Mouse (Mus musculus): ENCODE measurements around the gene Terb1. TPM values are rescaled to one million over a fixed set of nuclear protein-coding genes. Genes with fewer than 3 reads are reported as not detected.

Gene Terb1
- polyA plus RNA-seq, 1 experiment from 2014 or later, result 0.46 TPM

- in situ Hi-C loops (cut with MboI; ENCODE audit: low pct_unique_long_range_greater_than_20kb), result loop anchor here (10.0 kb wide), 1 partner anchor 191 kb away; the partner anchor contains the start of gene Tk2
- no peaks in the 10 kb centered on the region for H3K27me3 ChIP-seq
- no peak for TF ChIP-seq CTCF (IDR thresholded peaks at IDR 0.05)
- ATAC-seq, result peak; percentile 94
- peak; percentile 96 for DNase-seq (ENCODE audit: low read depth, low spot score)
- ChIA-PET CTCF (interaction anchor here (3.2 kb wide), 1 partner anchor 92 kb away, joined by 13 read pairs; no protein-coding TSS in a partner anchor), POLR2A (no interaction called here)
These were observed 73.7 kb downstream of the Terb1 start for GRCm38 (mm10) chr8:104436038-104436437.

GRCm38 (mm10) chr8:104434826-104435354, 74.8 kb downstream of the Terb1 start:
- in situ Hi-C loops (cut with MboI; ENCODE audit: low pct_unique_long_range_greater_than_20kb), result loop anchor here (10.0 kb wide), 1 partner anchor 190 kb away; the partner anchor contains the start of gene Tk2
- POLR2A ChIA-PET, result interaction anchor here (0.7 kb wide), 1 partner anchor 15 kb away, joined by 5 read pairs; no protein-coding TSS in a partner anchor
- no peaks in the 10 kb centered on the region for H3K27me3 ChIP-seq
- CTCF ChIA-PET, result interaction anchor here (1.0 to 3.2 kb wide), 5 partner anchors 8 to 100 kb away, joined by 3 to 13 read pairs (median 4); partner anchors contain the start of gene Dync1li2
- ATAC-seq (no peak), DNase-seq (ENCODE audit: low read depth, low spot score) (no peak)
- no peak for TF ChIP-seq CTCF (IDR thresholded peaks at IDR 0.05)

- POLR2A ChIA-PET, result interaction anchor here (0.7 kb wide), 1 partner anchor 15 kb away, joined by 5 read pairs; no protein-coding TSS in a partner anchor
- no peak for ATAC-seq
- TF ChIP-seq CTCF (IDR thresholded peaks at IDR 0.05), result no peak
These were observed 75.4 kb downstream of the Terb1 start for GRCm38 (mm10) chr8:104434275-104434674.

GRCm38 (mm10) chr8:104433191-104433842, 76.4 kb downstream of the Terb1 start:
- TF ChIP-seq CTCF (IDR thresholded peaks at IDR 0.05), result no peak
- ATAC-seq (no peak), DNase-seq (ENCODE audit: low read depth, low spot score) (no peak)
- ChIA-PET POLR2A (no interaction called here), CTCF (interaction anchor here (1.1 to 3.2 kb wide), 6 partner anchors 9 to 89 kb away, joined by 3 to 13 read pairs (median 4); partner anchors contain the start of gene Dync1li2)
- in situ Hi-C loops (cut with MboI; ENCODE audit: low pct_unique_long_range_greater_than_20kb), result loop anchor here (10.0 kb wide), 1 partner anchor 189 kb away; the partner anchor contains the start of gene Tk2
- H3K27me3 ChIP-seq, result no peaks in the 10 kb centered on the region

More at GRCm38 (mm10) chr8:104434275-104434674, 75.4 kb downstream of the Terb1 start:
- CTCF ChIA-PET, result interaction anchor here (1.0 to 3.2 kb wide), 6 partner anchors 9 to 101 kb away, joined by 3 to 13 read pairs (median 4); partner anchors contain the start of gene Dync1li2
- H3K27me3 ChIP-seq, result no peaks in the 10 kb centered on the region
- in situ Hi-C loops (cut with MboI; ENCODE audit: low pct_unique_long_range_greater_than_20kb), result loop anchor here (10.0 kb wide), 1 partner anchor 189 kb away; the partner anchor contains the start of gene Tk2
- DNase-seq (ENCODE audit: low read depth, low spot score), result no peak

- in situ Hi-C loops (cut with MboI; ENCODE audit: low pct_unique_long_range_greater_than_20kb), result loop anchor here (10.0 kb wide), 1 partner anchor 188 kb away; the partner anchor contains the start of gene Tk2
- no peak for ATAC-seq
- POLR2A ChIA-PET, result interaction anchor here (0.5 kb wide), 1 partner anchor 194 kb away, joined by 4 read pairs; no protein-coding TSS in a partner anchor
These were observed 77.1 kb downstream of the Terb1 start for GRCm38 (mm10) chr8:104432656-104433055.

GRCm38 (mm10) chr8:104430230-104430629, 79.5 kb downstream of the Terb1 start:
- DNase-seq (ENCODE audit: low read depth, low spot score) (no peak), ATAC-seq (no peak)
- POLR2A ChIA-PET, result interaction anchor here (1.6 kb wide), 1 partner anchor 12 kb away, joined by 4 read pairs; the partner anchor contains the start of gene Dync1li2
- CTCF ChIA-PET, result interaction anchor here (0.9 to 1.5 kb wide), 7 partner anchors 13 to 86 kb away, joined by 3 to 4 read pairs (median 3); no protein-coding TSS in a partner anchor
- no peak for TF ChIP-seq CTCF (IDR thresholded peaks at IDR 0.05)
- in situ Hi-C loops (cut with MboI; ENCODE audit: low pct_unique_long_range_greater_than_20kb), result loop anchor here (10.0 kb wide), 1 partner anchor 185 kb away; the partner anchor contains the start of gene Tk2
- no peaks in the 10 kb centered on the region for H3K27me3 ChIP-seq

More at GRCm38 (mm10) chr8:104432656-104433055, 77.1 kb downstream of the Terb1 start:
- CTCF ChIA-PET, result interaction anchor here (0.8 to 2.5 kb wide), 5 partner anchors 10 to 79 kb away, joined by 3 to 9 read pairs (median 4); partner anchors contain the start of gene Dync1li2
- no peaks in the 10 kb centered on the region for H3K27me3 ChIP-seq
- no peak for DNase-seq (ENCODE audit: low read depth, low spot score)
- no peak for TF ChIP-seq CTCF (IDR thresholded peaks at IDR 0.05)

GRCm38 (mm10) chr8:104427703-104428102, 82.0 kb downstream of the Terb1 start:
- H3K27me3 ChIP-seq, result no peaks in the 10 kb centered on the region
- DNase-seq (ENCODE audit: low read depth, low spot score), result no peak
- in situ Hi-C loops (cut with MboI; ENCODE audit: low pct_unique_long_range_greater_than_20kb), result no loop called here
- ChIA-PET POLR2A (no interaction called here), CTCF (interaction anchor here (1.0 kb wide), 1 partner anchor 12 kb away, joined by 3 read pairs; no protein-coding TSS in a partner anchor)
- no peak for TF ChIP-seq CTCF (IDR thresholded peaks at IDR 0.05)
- no peak for ATAC-seq

- CTCF ChIA-PET, result interaction anchor here (1.3 to 1.7 kb wide), 2 partner anchors 10 to 20 kb away, joined by 3 to 4 read pairs; partner anchors contain the start of gene Dync1li2
- in situ Hi-C loops (cut with MboI; ENCODE audit: low pct_unique_long_range_greater_than_20kb), result no loop called here
- DNase-seq (ENCODE audit: low read depth, low spot score) (no peak), ATAC-seq (no peak)
- POLR2A ChIA-PET, result interaction anchor here (0.6 kb wide), 1 partner anchor 1931 kb away, joined by 3 read pairs; no protein-coding TSS in a partner anchor
- TF ChIP-seq CTCF (IDR thresholded peaks at IDR 0.05), result no peak
- no peaks in the 10 kb centered on the region for H3K27me3 ChIP-seq
These were observed 87.4 kb downstream of the Terb1 start for GRCm38 (mm10) chr8:104422313-104422712.

- ATAC-seq, result no peak
- no peaks in the 10 kb centered on the region for H3K27me3 ChIP-seq
- POLR2A ChIA-PET, result interaction anchor here (0.6 kb wide), 1 partner anchor 25 kb away, joined by 11 read pairs; no protein-coding TSS in a partner anchor
- CTCF ChIA-PET, result interaction anchor here (1.3 kb wide), 3 partner anchors 9 to 14 kb away, joined by 3 to 4 read pairs (median 3); no protein-coding TSS in a partner anchor
- in situ Hi-C loops (cut with MboI; ENCODE audit: low pct_unique_long_range_greater_than_20kb), result no loop called here
- no peak for DNase-seq (ENCODE audit: low read depth, low spot score)
- no peak for TF ChIP-seq CTCF (IDR thresholded peaks at IDR 0.05)
These were observed 93.7 kb downstream of the Terb1 start for GRCm38 (mm10) chr8:104416022-104416421.

GRCm38 (mm10) chr8:104414204-104414603, 95.5 kb downstream of the Terb1 start:
- ChIA-PET POLR2A (no interaction called here), CTCF (interaction anchor here (1.3 to 2.0 kb wide), 3 partner anchors 19 to 71 kb away, joined by 3 to 7 read pairs (median 3); partner anchors contain the start of gene Dync1li2)
- in situ Hi-C loops (cut with MboI; ENCODE audit: low pct_unique_long_range_greater_than_20kb), result no loop called here
- H3K27me3 ChIP-seq, result no peaks in the 10 kb centered on the region
- no peak for DNase-seq (ENCODE audit: low read depth, low spot score)
- TF ChIP-seq CTCF (IDR thresholded peaks at IDR 0.05), result no peak
- ATAC-seq, result no peak
